In genomic region chr6:51551267-51551802, GRCm38 (mm10) we compare ENCODE assay signal across 24 mouse cellular contexts. TPM values are rescaled to one million over a fixed set of nuclear protein-coding genes. Genes with fewer than 3 reads are reported as not detected.
DNase-seq lines count a peak whose midpoint lies in the region; ATAC-seq lines count a peak whose summit lies in the region.
"Had no signal": no experiment of that assay in that cellular context is flagged by ENCODE, and none has a peak within 500 bp of the region (broad histone marks: within the 10 kb centered on the region; RNA-seq: fewer than 3 reads in every experiment).

No protein-coding gene starts in this region.

- no peaks in the 10 kb centered on the region for H3K27me3 ChIP-seq in splenic B cell, adult 2 months (ENCODE audit: control insufficient read depth, insufficient read depth, low read length, poor library complexity, severe bottlenecking)
- H3K27me3 ChIP-seq: forebrain, embryonic 13.5 days; heart, embryonic 12.5 days; midbrain, embryonic 15.5 days; neural tube, embryonic 15.5 days had no signal

- ATAC-seq in granulocyte monocyte progenitor cell, adult 5-6 weeks (replicated peaks; ENCODE audit: poor library complexity, severe bottlenecking), result peak; percentile 33
- ATAC-seq: forebrain, embryonic 13.5 days; hindbrain, postnatal 0 days; intestine, embryonic 16.5 days; midbrain, embryonic 15.5 days had no signal

- H3K36me3 ChIP-seq in splenic B cell, adult 2 months (ENCODE audit: control insufficient read depth, insufficient read depth, low read length, poor library complexity, severe bottlenecking), result no peaks in the 10 kb centered on the region
- H3K36me3 ChIP-seq: midbrain, embryonic 15.5 days; neural tube, embryonic 15.5 days had no signal

- peak; percentile 8 to 27 for DNase-seq in adrenal gland, postnatal 36 days
- DNase-seq in adrenal gland, postnatal 25 days, result no peak
- peak; percentile 36 for DNase-seq in MEL-GATA-1-ER (ENCODE audit: extremely low read depth, low read depth)
- DNase-seq in splenic B cell, adult 2 months (ENCODE audit: low read depth, low spot score), result peak; percentile 14
- DNase-seq in embryo, embryonic 11 days, result no peak
- no peak for DNase-seq in testis, postnatal 10 days (ENCODE audit: low spot score)
- DNase-seq: B cell, adult 2 months; cerebellum, adult 2 months; cerebellum, postnatal 25 days; gastrocnemius, postnatal 10 days; heart, adult 18-20 months; heart, postnatal 10 days; kidney, postnatal 25 days; layer of hippocampus, postnatal 36 days; lung, adult 2 months; lung, postnatal 14 days; thymus, postnatal 14 days had no signal

RNA-seq across cellular contexts. Expression of gene Snx10, which starts 27.6 kb away (rescaled TPM):
- total RNA-seq in adrenal gland, postnatal 36 days (2021), result 10 to 100 TPM; 33.4 to 36.4 TPM
- total RNA-seq in adrenal gland, postnatal 25 days (2021), result 23.7 and 26.6 TPM in 2 replicates
- total RNA-seq in granulocyte monocyte progenitor cell, adult 5-6 weeks (2014; fragmentation: Nextera tagmentation), result 54.5 and 58.4 TPM in 2 replicates
- 57.2 and 65.3 TPM in 2 replicates for total RNA-seq in granulocyte monocyte progenitor cell, adult 5-6 weeks (2017)

Comparison
In these comparisons a context has a peak if more than half of its experiments do, and no peak if none do; other contexts are left out.
1. DNase-seq: peak in adrenal gland, postnatal 36 days (2 of 2), MEL-GATA-1-ER (single experiment) and splenic B cell, adult 2 months (single experiment); none in adrenal gland, postnatal 25 days (single experiment), embryo, embryonic 11 days (single experiment) and testis, postnatal 10 days (single experiment).